Mouse (Mus musculus) embryonic facial prominence, embryonic 10.5 days (tissue): ENCODE results near the gene Svip. TPM values are rescaled to one million over a fixed set of nuclear protein-coding genes. Genes with fewer than 3 reads are reported as not detected.

Experiments
- DNase-seq: peaks from one replicate; pipeline ENCODE4 v3.0.0-alpha.2; 2017; ENCODE audit warnings: low spot score
- H3K27ac ChIP-seq: fragments of 300-500 bp; sonication (generic); replicated peaks from 2 replicates; pipeline ENCODE4 v1.5.1; 2016; ENCODE audit warnings: mild to moderate bottlenecking
- H3K27me3 ChIP-seq: fragments of 300-500 bp; sonication (generic); replicated peaks from 2 replicates; pipeline ENCODE4 v1.6.1; 2016; ENCODE audit warnings: low read depth, mild to moderate bottlenecking; ENCODE audit not compliant: poor library complexity, severe bottlenecking
- H3K36me3 ChIP-seq: fragments of 300-500 bp; sonication (generic); replicated peaks from 2 replicates; pipeline ENCODE4 v1.6.1; 2016; ENCODE audit warnings: mild to moderate bottlenecking, moderate library complexity
- H3K4me1 ChIP-seq: fragments of 300-500 bp; sonication (generic); 2 replicates; pipeline ENCODE4 v1.6.1; 2016
- H3K4me3 ChIP-seq: fragments of 300-500 bp; sonication (generic); 2 replicates; pipeline ENCODE4 v1.5.1; 2016; ENCODE audit warnings: mild to moderate bottlenecking, moderate library complexity
- H3K9me3 ChIP-seq: fragments of 300-500 bp; sonication (generic); 2 replicates; pipeline ENCODE4 v1.6.1; 2016; ENCODE audit warnings: mild to moderate bottlenecking
- WGBS: fragments of 180-500 bp; shearing (Covaris S2); methylation state at CpG from one replicate; pipeline ENCODE4 v1.1.7; 2016; 5-methylcytosine and 5-hydroxymethylcytosine counted together
- polyA plus RNA-seq: library from polyadenylated mRNA; unstranded; fragments of >200 nt; fragmentation: Nextera tagmentation; extraction: Ambion mirVana; gene quantifications from 2 replicates; pipeline ENCODE4 v1.2.1, GENCODE M21; 2016

Svip gene
- 6.4 and 8.6 TPM in 2 replicates for polyA plus RNA-seq

DNA sequence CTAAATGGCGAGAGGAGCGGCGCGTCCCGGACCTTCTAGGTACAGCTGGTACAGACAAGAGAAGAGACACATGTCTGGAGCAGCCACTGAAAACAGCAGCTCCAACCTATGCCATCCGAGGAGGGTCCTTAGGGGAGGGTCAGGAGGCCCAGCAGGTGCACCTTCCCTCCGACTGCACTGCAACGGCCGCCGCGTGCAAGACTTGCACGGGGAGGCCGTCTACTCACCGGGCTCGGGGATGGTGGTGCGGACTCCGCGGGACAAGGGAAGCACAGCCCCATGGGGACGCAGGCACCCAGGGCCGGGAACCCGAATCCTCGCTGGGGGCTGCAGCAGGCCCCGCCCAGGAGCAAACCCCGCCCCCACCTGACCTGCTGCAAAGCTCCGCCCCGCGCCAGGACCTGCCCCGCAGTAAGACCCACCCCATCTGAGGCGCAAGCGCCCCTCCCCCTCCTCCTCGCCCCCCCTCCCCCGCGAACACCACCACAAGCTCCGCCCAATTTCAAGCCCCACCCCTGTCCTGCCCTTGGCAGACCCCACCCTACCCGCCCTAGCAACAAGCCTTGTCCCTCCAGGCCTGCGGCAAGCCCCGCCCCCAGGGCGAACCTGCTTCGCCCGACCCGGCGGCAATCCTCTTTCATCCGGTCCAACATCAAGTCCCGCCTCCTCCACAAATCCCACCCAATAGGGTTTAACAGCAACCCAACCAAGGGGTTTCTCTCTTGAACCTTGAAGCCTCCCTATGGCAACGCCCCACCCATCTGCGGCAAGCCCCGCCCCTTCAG is at the start of gene Svip:
Gene Svip (minus strand): TSS at position 508 of the 785 bp plus-strand sequence.
- Histone ChIP-seq H3K36me3 (no peaks in the 10 kb centered on the region), H3K4me1 (peaks cover 12% of the 10 kb centered on the region), H3K4me3 (peak within 1 kb of the TSS; percentile 70), H3K27ac (peak within 1 kb of the TSS; percentile 79), H3K9me3 (no peaks in the 10 kb centered on the region), H3K27me3 (peaks cover 28% of the 10 kb centered on the region)
- WGBS = under 1% methylated on average over 45 of the region's 47 CpGs
- DNase-seq = peak; percentile 92

DNA sequence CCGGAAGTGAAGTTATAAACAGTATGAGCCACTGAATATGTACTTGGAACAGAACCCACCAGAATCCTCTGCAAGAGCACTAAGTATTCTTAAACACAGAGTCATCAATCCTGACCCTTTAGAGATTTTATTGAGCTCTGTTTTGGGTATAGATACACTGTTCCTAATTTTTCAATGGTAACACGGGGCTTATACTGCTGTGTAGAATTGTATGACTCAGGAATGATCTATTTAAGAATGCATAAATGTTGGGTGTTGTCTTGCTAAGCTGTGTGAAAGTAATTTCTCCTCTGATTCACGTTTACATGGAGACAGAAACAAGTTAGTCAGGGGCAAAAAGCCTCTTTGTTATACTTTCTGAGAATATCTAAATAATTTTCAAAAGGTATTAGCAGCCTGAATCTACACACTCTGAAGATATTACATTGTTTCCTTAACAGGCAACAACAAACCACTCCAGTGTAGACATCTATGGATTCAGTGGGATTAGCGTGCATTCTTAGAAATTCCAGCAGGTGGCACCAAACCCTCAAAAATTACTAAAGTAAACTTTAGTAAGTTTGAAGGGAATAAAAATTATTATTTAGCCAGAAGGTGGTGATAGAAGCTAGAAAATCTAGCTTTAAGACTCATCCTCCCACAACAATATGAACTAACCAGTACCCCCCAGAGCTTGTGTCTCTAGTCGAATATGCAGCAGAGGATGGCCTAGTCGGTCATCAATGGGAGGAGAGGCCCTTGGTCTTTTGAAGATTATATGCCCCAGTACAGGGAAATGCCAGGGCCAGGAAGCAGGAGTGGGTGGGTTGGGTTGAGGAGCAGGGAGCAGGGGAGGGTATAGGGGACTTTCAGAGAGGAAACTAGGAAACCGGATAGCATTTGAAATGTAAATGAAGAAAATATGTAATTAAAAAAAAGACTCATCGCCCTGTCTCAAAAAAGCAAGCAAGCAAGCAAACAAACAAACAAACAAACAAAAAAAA is 32.1 kb upstream of the Svip start:
- H3K36me3 ChIP-seq = no peaks in the 10 kb centered on the region
- peak; percentile 17 for DNase-seq
- no peak overlapping the region for H3K4me3 ChIP-seq
- H3K9me3 ChIP-seq = no peaks in the 10 kb centered on the region
- WGBS = 51% methylated on average over 8 of the region's 8 CpGs
- H3K27ac ChIP-seq = no peak overlapping the region
- H3K27me3 ChIP-seq = no peaks in the 10 kb centered on the region
- no peaks in the 10 kb centered on the region for H3K4me1 ChIP-seq

DNA sequence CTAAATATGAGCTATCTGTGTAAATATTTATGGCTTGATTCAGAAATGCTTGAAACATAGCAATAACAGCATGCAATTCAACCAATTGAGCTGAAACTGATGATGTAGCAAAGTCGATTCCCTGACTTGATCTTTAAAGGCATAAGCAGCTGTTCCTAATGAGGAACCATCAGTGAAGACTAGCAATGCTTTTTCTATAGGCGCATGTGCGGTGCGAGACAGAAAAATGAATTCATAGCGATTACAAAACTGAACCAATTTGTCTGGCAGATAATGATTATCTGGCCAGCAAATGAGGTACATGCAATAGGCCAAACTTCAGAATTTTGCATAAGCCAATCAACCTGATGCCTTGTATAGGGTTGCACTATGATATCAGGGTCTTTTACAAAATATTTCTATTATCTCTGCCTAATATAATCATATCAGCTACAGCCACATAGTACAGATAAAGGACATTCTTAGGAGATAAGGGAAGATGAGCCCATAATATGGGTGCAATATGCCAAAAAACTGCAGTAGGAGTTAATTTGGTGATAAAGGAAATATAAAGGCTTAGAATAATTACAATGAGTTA is 18.3 kb upstream of the Svip start:
- H3K27ac ChIP-seq = no peak overlapping the region
- H3K27me3 ChIP-seq = no peaks in the 10 kb centered on the region
- no peak overlapping the region for H3K4me3 ChIP-seq
- no peaks in the 10 kb centered on the region for H3K9me3 ChIP-seq
- 92% methylated on average over 5 of the region's 5 CpGs for WGBS
- DNase-seq = no peak
- H3K4me1 ChIP-seq = no peaks in the 10 kb centered on the region
- H3K36me3 ChIP-seq = no peaks in the 10 kb centered on the region

DNA sequence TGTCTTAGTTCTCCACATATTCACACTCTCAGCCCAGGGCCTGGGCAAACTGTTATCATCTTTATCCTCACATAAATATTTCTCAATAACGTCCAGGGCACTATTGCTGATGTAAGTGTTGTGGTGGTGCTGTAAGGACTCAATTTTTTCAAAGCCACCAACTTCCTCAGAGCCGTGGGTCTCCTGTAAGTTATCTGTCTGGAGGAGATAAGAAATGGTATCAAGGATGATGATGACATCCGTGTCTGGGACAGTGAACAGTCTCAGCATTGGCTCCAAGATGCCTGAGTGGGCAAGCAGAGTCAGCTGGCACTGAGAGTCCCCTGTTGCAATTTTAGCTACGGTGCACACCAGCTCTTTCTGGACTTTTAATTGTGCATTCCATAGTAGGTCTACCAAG is 16.2 kb upstream of the Svip start:
- WGBS = 81% methylated on average over 4 of the region's 4 CpGs

DNA sequence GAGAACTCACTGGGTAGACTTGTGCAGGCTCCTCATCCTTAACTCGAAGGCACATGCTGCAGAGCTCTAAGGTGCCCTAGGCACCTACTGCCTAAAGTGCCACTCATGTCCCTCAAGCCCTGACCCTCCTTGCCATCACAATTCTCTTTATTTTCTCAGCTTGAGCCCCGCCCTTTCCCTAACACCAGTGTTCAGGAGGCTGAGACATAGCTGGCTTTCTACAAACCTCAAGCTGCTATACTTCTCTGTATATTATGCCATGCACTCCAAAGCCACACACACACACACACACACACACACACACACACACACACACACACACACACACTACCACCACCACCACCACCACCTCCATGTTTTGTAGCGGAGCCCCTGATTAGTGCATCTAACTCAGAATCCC is 9.8 kb upstream of the Svip start, which contains the start of gene 1700015G11Rik:
Gene 1700015G11Rik (minus strand): TSS at position 101 of the 400 bp plus-strand sequence.
- no peak for DNase-seq
- H3K27me3 ChIP-seq = no peaks in the 10 kb centered on the region
- WGBS = 88% methylated on average over 3 of the region's 3 CpGs

More for the DNA sequence above, 16.2 kb upstream of the Svip start:
- Histone ChIP-seq H3K4me3 (no peak overlapping the region), H3K27ac (no peak overlapping the region), H3K9me3 (no peaks in the 10 kb centered on the region), H3K27me3 (no peaks in the 10 kb centered on the region), H3K4me1 (no peaks in the 10 kb centered on the region), H3K36me3 (no peaks in the 10 kb centered on the region)
- DNase-seq = no peak

DNA sequence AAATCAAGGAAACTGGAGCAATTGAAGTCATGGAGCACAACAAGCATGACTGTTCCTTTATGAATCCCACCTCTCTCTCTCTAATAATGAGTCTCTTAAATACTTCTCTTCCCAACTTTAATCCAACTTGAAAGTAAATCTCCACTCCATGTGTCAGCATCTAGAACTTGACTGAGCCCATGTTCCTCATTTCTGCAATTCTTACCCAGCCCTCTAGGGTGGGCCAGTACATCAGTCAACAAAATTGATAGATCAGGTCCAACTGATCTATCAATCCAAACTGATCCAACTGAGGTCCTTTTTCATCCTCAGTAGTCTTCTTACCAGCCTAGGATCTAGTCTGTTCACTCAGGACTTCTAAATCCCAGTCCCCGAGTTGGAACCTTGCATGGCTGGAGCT is 9.4 kb upstream of the Svip start:
- no peaks in the 10 kb centered on the region for H3K9me3 ChIP-seq
- no peaks in the 10 kb centered on the region for H3K27me3 ChIP-seq
- no peak overlapping the region for H3K4me3 ChIP-seq
- no peak for DNase-seq
- H3K36me3 ChIP-seq = no peaks in the 10 kb centered on the region
- no peaks in the 10 kb centered on the region for H3K4me1 ChIP-seq
- 80% methylated on average over 1 of the region's 1 CpGs for WGBS
- no peak overlapping the region for H3K27ac ChIP-seq

More for the DNA sequence above, 9.8 kb upstream of the Svip start, which contains the start of gene 1700015G11Rik:
- Histone ChIP-seq H3K9me3 (no peaks in the 10 kb centered on the region), H3K4me3 (no peak within 1 kb of the TSS), H3K36me3 (no peaks in the 10 kb centered on the region), H3K4me1 (no peaks in the 10 kb centered on the region), H3K27ac (no peak within 1 kb of the TSS)

DNA sequence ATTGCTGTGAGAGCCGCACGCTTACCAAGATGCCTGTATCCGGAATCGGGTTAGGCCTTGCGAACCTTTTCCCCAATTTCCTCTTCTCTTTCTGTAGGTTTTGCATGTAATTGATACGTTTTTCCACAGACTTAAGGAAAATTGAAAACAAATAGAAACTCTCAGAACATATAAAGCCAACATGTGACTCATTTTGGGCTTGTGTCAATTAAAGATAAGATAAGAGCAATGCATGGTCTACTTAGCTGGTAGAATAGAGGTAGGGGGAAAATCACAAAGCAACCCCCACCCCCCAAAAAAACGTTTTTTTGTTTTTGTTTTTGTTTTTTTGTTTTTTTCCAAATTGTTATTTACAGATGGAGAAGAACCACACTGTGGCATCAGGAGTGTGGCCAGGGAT is 7.6 kb upstream of the Svip start:
- no peak for DNase-seq
- Histone ChIP-seq H3K4me3 (no peak overlapping the region), H3K9me3 (no peaks in the 10 kb centered on the region), H3K27ac (no peak overlapping the region), H3K4me1 (no peaks in the 10 kb centered on the region), H3K27me3 (no peaks in the 10 kb centered on the region), H3K36me3 (no peaks in the 10 kb centered on the region)
- WGBS = 77% methylated on average over 7 of the region's 7 CpGs

DNA sequence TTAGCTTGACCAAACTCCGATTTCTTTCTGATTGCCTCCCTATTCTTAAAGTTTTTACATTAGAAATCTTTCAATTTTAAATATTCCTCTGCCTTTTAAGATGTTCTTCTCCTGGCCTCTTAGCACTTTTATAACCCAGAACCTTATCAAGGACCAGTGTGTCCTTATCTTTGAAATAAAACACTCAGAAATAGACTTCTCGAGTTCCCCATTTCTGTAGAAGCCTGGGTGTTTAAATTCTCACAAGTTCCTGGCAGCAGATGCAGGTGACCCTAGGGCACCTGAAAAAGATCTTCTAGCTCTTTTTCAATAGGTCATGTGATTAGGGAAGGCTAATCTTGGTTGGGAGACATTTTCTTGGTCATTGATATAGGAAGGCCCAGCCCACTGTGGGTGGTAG is 1.3 kb upstream of the Svip start:
- H3K9me3 ChIP-seq = no peaks in the 10 kb centered on the region
- DNase-seq = no peak
- H3K4me3 ChIP-seq = no peak overlapping the region
- peaks cover 12% of the 10 kb centered on the region for H3K4me1 ChIP-seq
- 87% methylated on average over 2 of the region's 2 CpGs for WGBS
- H3K36me3 ChIP-seq = no peaks in the 10 kb centered on the region
- H3K27ac ChIP-seq = no peak overlapping the region
- H3K27me3 ChIP-seq = peaks cover 28% of the 10 kb centered on the region

DNA sequence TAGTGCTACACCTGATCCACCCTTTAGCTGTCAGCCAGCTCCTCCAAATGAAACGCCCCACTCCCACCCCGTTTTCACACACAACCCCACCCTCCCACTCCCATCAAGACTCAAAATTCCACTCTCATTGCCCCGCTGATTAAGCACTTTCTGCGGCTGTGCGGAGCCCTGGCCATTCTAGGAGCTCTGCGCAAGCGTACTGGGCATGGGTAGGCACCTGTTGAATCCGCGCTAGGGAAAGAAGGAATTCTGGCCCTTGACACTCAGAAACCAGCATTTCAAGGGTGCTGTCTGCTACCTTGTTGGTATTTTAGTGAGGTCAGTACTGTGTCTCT is 445 bp upstream of the Svip start:
- no peak for DNase-seq
- peaks cover 12% of the 10 kb centered on the region for H3K4me1 ChIP-seq
- WGBS = 2% methylated on average over 9 of the region's 9 CpGs
- H3K36me3 ChIP-seq = no peaks in the 10 kb centered on the region
- no peaks in the 10 kb centered on the region for H3K9me3 ChIP-seq
- peak overlapping the region; percentile 70 for H3K4me3 ChIP-seq
- H3K27me3 ChIP-seq = peaks cover 28% of the 10 kb centered on the region
- peak overlapping the region; percentile 79 for H3K27ac ChIP-seq

DNA sequence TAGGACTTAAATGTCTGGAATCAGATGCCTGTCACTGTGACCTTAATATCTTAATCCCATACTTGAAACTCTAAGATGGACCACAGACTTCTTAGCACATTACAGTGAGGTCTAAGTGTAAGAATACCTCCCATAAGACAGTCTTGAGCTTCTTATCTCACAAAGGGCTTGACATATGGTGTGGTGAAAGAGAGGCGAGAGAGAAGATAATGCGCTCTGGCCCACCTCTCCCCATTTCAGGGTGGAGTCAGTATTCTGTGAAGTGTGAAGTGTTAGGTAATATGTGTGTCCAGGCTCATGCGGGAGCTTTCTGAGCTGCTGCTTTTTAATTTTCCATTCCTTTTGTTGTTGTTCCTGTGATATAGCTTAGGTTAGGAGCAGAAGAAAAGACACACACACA is 14.8 kb downstream of the Svip start:
- Histone ChIP-seq H3K27me3 (no peaks in the 10 kb centered on the region), H3K4me3 (no peak overlapping the region), H3K36me3 (no peaks in the 10 kb centered on the region), H3K9me3 (no peaks in the 10 kb centered on the region), H3K27ac (no peak overlapping the region), H3K4me1 (peaks cover 2% of the 10 kb centered on the region; the same call in 1 of the 2 replicates)
- DNase-seq = no peak
- 87% methylated on average over 3 of the region's 3 CpGs for WGBS

DNA sequence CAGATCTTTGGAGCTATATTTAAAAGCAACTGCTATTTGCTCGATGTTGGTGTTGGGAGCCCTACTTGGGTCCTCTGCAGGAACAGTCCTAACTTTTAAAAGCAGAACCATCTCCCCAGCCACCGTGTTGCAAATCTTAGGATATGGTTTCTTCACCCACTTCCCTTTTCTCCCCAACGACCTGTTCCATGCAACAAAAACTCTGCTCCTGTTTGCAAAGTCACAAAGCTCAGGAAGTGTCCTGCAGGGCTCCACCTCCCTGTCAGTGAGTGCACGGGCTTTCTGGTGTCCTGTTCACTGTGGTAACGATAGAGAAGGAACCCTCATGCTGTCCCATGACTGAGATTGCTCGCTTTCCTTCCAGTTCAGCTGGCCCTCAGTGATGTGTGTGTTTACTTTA is 18.9 kb downstream of the Svip start:
- DNase-seq = no peak
- Histone ChIP-seq H3K27me3 (no peaks in the 10 kb centered on the region), H3K4me3 (no peak overlapping the region), H3K4me1 (peaks cover 12% of the 10 kb centered on the region), H3K9me3 (no peaks in the 10 kb centered on the region), H3K27ac (no peak overlapping the region), H3K36me3 (no peaks in the 10 kb centered on the region)
- 68% methylated on average over 6 of the region's 6 CpGs for WGBS

DNA sequence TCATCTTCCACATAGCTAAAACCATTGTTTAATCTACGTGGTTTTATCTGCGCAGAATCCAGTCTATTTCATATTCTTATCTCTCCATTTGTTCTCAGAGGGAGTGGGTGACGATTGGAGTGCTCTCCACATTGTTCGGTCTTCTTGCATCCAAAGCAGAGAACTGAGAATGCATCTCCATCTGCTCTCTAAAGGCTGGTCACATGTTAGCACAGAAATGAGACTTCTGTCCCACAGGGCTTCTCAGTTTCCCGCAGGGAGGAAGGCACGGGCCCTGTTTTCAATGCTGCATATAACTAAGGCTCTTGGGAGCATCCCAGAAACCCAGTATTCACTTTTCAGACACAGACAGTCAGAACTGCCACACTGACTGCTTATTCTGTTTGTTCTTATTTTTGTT is 20.1 kb downstream of the Svip start:
- Histone ChIP-seq H3K4me1 (peaks cover 12% of the 10 kb centered on the region), H3K9me3 (no peaks in the 10 kb centered on the region), H3K4me3 (no peak overlapping the region), H3K27me3 (no peaks in the 10 kb centered on the region), H3K36me3 (no peaks in the 10 kb centered on the region), H3K27ac (no peak overlapping the region)
- WGBS = 79% methylated on average over 6 of the region's 6 CpGs
- no peak for DNase-seq
